Mouse (Mus musculus) heart, postnatal 25 days (tissue): ENCODE data around the gene Rtn1. TPM values are rescaled to one million over a fixed set of nuclear protein-coding genes. Genes with fewer than 3 reads are reported as not detected.
A peak's percentile ranks its signal among the peaks of the same experiment; 100 is the strongest.

Source experiments
- DNase-seq: peaks from one replicate; pipeline ENCODE4 v3.0.0; 2022; ENCODE audit warnings: low spot score
- intact Hi-C: fragments of 180-260 bp; cut with DNase I; formaldehyde crosslinking; loops from one replicate; pipeline ENCODE4 v1.15.1; 2025
- total RNA-seq, 2 experiments: library from RNA; stranded (reverse); gene quantifications; 2 replicates each; pipeline ENCODE4 v1.2.3; 2021

Rtn1 gene
- total RNA-seq, 2 experiments from 2014 or later = 3.1 to 5.3 TPM

- DNase-seq = peak; percentile 23
- intact Hi-C loops = no loop called here
Observed at GRCm38 (mm10) chr12:72236564-72237011, 172.3 kb downstream of the Rtn1 start.

GRCm38 (mm10) chr12:72235621-72236351 lies 173.1 kb downstream of the Rtn1 start:
- DNase-seq = no peak
- intact Hi-C loops = no loop called here

GRCm38 (mm10) chr12:72234966-72235365 lies 173.9 kb downstream of the Rtn1 start:
- DNase-seq = no peak
- intact Hi-C loops = no loop called here

GRCm38 (mm10) chr12:72234151-72234550 lies 174.7 kb downstream of the Rtn1 start:
- no peak for DNase-seq
- intact Hi-C loops = no loop called here

- intact Hi-C loops = no loop called here
- DNase-seq = no peak
Observed at GRCm38 (mm10) chr12:72232826-72233790, 175.7 kb downstream of the Rtn1 start.

- intact Hi-C loops = no loop called here
- DNase-seq = no peak
Observed at GRCm38 (mm10) chr12:72232176-72232575, 176.7 kb downstream of the Rtn1 start.

GRCm38 (mm10) chr12:72229451-72230196 lies 179.2 kb downstream of the Rtn1 start:
- intact Hi-C loops = no loop called here
- DNase-seq = no peak

- DNase-seq = no peak
- intact Hi-C loops = no loop called here
Observed at GRCm38 (mm10) chr12:72227731-72228130, 181.1 kb downstream of the Rtn1 start.

- intact Hi-C loops = no loop called here
- no peak for DNase-seq
Observed at GRCm38 (mm10) chr12:72225371-72225770, 183.5 kb downstream of the Rtn1 start.

- no peak for DNase-seq
- intact Hi-C loops = no loop called here
Observed at GRCm38 (mm10) chr12:72223557-72224102, 185.2 kb downstream of the Rtn1 start.

- intact Hi-C loops = no loop called here
- DNase-seq = peak; percentile 40
Observed at GRCm38 (mm10) chr12:72213554-72213953, 195.3 kb downstream of the Rtn1 start.

- no peak for DNase-seq
- intact Hi-C loops = no loop called here
Observed at GRCm38 (mm10) chr12:72200828-72201227, 208.0 kb downstream of the Rtn1 start.

GRCm38 (mm10) chr12:72197925-72198486 lies 210.8 kb downstream of the Rtn1 start:
- peak; percentile 8 for DNase-seq
- intact Hi-C loops = no loop called here

GRCm38 (mm10) chr12:72197434-72197833 lies 211.4 kb downstream of the Rtn1 start:
- DNase-seq = no peak
- intact Hi-C loops = no loop called here

GRCm38 (mm10) chr12:72184929-72185328 lies 223.9 kb downstream of the Rtn1 start, which contains the start of gene Ccdc175:
Gene Ccdc175 (minus strand): TSS chr12:72185029.
- intact Hi-C loops = no loop called here
- DNase-seq = no peak

- intact Hi-C loops = no loop called here
- no peak for DNase-seq
Observed at GRCm38 (mm10) chr12:72179561-72179960, 229.3 kb downstream of the Rtn1 start.

- DNase-seq = no peak
- intact Hi-C loops = no loop called here
Observed at GRCm38 (mm10) chr12:72178322-72178721, 230.5 kb downstream of the Rtn1 start.
